Mouse (Mus musculus): ENCODE measurements around the gene Cyp3a57. TPM values are rescaled to one million over a fixed set of nuclear protein-coding genes. Genes with fewer than 3 reads are reported as not detected.
"Not testable (repeated sequence)": the region's sequence is repeated elsewhere in the genome, so short reads cannot be mapped to it uniquely, and the experiment has no call there.

The Cyp3a57 gene
- polyA plus RNA-seq (2016; fragmentation: Nextera tagmentation; extraction: Ambion mirVana) = not detected in 2 replicates

DNA sequence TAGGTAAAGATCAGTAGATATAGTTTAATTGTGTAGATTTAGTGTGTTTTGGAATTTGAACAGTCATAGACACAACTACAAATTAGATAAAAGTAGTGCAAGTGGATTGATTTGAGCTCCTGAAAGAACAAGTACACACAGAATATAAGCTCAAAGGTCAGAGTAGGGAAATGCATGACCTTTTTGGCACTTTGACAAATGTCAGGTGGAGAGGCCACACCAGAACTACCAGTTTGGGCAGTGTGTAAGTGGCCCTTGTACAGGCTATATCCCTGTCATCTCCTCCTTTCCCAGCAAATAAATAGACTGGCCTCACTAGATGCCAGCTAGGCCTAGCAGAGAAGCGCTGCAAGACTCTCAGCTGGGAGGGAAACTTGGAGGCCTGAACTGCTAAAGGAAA lies at the start of gene Cyp3a57:
Gene Cyp3a57 (plus strand): TSS at position 339 of the 400 bp plus-strand sequence.
- H3K4me2 ChIP-seq (replicated peaks) = no peak within 1 kb of the TSS
- H3K9ac ChIP-seq (replicated peaks) = no peak within 1 kb of the TSS
- H3K27me3 ChIP-seq = no peaks in the 10 kb centered on the region
- H3K4me3 ChIP-seq = no peak within 1 kb of the TSS
- no peaks in the 10 kb centered on the region for H3K4me1 ChIP-seq
- no peak within 1 kb of the TSS for H3K27ac ChIP-seq (replicated peaks)
- no peaks in the 10 kb centered on the region for H3K36me3 ChIP-seq
- ATAC-seq (ENCODE audit: low FRiP score, low read depth) = no peak
- H3K9me3 ChIP-seq = peaks cover 10% of the 10 kb centered on the region; the same call in 1 of the 2 replicates
- 80% methylated on average over 1 of the region's 1 CpGs for WGBS

DNA sequence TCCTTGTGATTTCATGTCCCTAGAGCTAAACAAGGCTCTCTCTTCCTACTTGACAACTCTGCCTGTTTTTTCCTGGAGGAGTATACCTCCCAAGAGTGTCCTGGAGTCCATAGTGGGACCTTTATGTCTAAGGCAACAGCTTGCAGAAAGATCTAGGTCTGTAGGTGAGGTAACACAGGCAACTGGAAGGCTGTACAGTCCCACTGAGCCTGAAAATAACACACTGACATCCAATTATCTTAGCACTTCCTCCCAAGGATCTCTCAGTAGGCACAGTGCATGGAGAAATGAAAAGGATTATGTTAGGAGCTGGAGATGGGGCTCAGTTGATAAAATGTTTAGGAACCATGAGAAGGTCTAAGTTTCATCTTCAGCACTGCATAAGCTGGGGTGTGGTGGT lies 44.6 kb upstream of the Cyp3a57 start:
- no peaks in the 10 kb centered on the region for H3K4me1 ChIP-seq
- H3K27me3 ChIP-seq = no peaks in the 10 kb centered on the region
- no peaks in the 10 kb centered on the region for H3K9me3 ChIP-seq
- no peak overlapping the region for H3K9ac ChIP-seq (replicated peaks)
- no peak overlapping the region for H3K4me3 ChIP-seq
- no peak overlapping the region for H3K4me2 ChIP-seq (replicated peaks)
- no peak for ATAC-seq (ENCODE audit: low FRiP score, low read depth)
- no peak overlapping the region for H3K27ac ChIP-seq (replicated peaks)
- no peaks in the 10 kb centered on the region for H3K36me3 ChIP-seq

DNA sequence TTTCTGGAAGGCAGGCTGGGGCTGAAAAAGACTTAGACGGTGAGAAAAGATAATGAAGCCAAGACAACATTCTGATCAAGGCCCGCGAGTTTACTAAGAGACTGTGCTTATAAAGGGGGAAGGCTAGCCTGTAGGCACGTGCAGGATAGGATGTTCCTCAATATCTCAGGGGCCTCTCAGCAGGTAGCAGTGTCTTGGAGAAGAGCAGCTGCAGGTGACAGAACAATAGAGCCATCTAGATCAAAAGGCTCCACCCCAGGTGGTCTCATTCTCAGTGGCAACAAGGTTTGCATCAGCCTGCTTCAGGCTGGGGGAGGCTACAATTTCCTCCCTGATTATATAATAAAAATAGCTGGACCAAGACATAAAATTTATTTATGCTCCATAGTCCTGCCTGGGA lies 43.3 kb upstream of the Cyp3a57 start:
- not testable (repeated sequence) for H3K9me3 ChIP-seq; ATAC-seq (ENCODE audit: low FRiP score, low read depth); H3K4me3 ChIP-seq; H3K36me3 ChIP-seq; H3K27ac ChIP-seq (replicated peaks); H3K9ac ChIP-seq (replicated peaks); H3K4me2 ChIP-seq (replicated peaks); H3K27me3 ChIP-seq; H3K4me1 ChIP-seq
- WGBS = 72% methylated on average over 4 of the region's 4 CpGs

DNA sequence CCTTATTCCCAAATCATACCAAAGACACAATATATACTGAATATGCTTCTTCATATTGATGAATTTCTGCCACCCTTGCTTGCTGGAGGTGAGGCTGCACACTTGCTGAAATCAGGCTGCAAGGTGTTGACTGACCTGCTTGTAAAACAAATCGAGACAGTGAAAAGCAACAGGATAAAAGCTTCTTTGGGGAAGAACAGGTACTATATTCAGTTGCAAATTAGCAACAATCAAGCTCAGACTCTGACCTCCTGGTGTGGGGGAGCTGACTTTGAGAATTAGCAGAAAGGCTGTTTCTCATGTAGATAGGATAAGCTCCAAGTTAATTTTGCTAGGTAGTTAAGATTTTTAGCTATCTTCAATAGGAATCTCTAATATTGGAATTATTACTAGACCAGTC lies 42.7 kb upstream of the Cyp3a57 start:
- ATAC-seq (ENCODE audit: low FRiP score, low read depth) = no peak
- no peaks in the 10 kb centered on the region for H3K27me3 ChIP-seq
- no peak overlapping the region for H3K4me2 ChIP-seq (replicated peaks)
- H3K9ac ChIP-seq (replicated peaks) = no peak overlapping the region
- H3K9me3 ChIP-seq = no peaks in the 10 kb centered on the region
- H3K4me3 ChIP-seq = no peak overlapping the region
- no peaks in the 10 kb centered on the region for H3K36me3 ChIP-seq
- no peak overlapping the region for H3K27ac ChIP-seq (replicated peaks)
- H3K4me1 ChIP-seq = no peaks in the 10 kb centered on the region
- WGBS = 76% methylated on average over 1 of the region's 1 CpGs

DNA sequence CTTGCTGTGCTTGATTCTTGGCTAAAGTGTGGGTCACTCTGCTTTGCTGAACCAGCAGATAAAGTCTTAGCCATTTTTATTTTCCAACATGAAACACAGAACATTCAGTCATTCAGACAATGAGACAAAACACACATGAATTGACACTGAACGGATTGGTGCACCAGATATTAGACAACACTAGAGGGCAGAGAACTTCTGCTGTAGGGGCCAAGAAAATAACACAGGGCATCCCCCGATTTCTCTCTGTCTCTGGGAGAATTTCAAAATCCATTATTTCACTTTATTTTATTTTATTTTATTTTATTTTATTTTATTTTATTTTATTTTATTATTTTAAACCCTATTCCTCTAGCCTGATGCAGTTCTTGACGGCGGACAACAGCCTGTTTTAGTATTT lies 38.1 kb upstream of the Cyp3a57 start:
- not testable (repeated sequence) for H3K9me3 ChIP-seq; H3K4me3 ChIP-seq; ATAC-seq (ENCODE audit: low FRiP score, low read depth); H3K27ac ChIP-seq (replicated peaks); H3K4me1 ChIP-seq; H3K4me2 ChIP-seq (replicated peaks); H3K36me3 ChIP-seq; H3K27me3 ChIP-seq; H3K9ac ChIP-seq (replicated peaks)
- 91% methylated on average over 4 of the region's 4 CpGs for WGBS

DNA sequence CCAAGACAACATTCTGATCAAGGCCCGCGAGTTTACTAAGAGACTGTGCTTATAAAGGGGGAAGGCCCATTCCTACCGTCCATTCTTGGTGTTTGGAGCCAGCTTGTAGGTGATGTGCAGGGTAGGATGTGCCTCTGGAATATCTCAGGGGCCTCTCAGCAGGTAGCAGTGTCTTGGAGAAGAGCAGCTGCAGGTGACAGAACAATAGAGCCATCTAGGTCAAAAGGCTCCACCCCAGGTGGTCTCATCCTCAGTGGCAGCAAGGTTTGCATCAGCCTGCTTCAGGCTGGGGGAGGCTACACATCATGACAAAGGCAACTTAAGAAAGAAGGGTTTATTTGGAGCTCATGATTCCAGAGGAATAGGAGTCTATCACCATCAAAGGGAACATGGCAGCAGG lies 37.3 kb upstream of the Cyp3a57 start:
- not testable (repeated sequence) for H3K4me1 ChIP-seq; ATAC-seq (ENCODE audit: low FRiP score, low read depth); H3K4me2 ChIP-seq (replicated peaks); H3K9ac ChIP-seq (replicated peaks); H3K4me3 ChIP-seq; H3K36me3 ChIP-seq; H3K27me3 ChIP-seq; H3K9me3 ChIP-seq; H3K27ac ChIP-seq (replicated peaks)
- 79% methylated on average over 3 of the region's 3 CpGs for WGBS

DNA sequence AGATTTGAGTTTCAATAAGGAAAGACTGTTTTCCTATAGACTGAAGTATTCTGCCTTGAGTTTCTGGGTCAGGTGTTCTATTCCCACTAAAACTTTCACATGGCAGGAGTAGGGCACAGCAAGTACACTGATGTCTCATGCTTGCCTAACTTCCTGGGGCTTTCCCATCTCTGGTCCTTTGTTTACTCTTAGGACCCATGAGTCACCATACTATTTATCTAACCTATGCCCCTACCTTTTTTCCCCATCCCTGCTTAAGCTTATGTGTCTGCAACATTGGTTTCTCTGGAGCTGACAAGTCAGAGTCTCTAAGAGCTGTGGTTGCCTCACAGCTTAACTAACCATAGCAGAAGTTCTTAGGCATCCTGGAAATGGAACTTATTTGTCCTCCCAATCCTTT lies 31.2 kb upstream of the Cyp3a57 start:
- no peaks in the 10 kb centered on the region for H3K27me3 ChIP-seq
- H3K27ac ChIP-seq (replicated peaks) = no peak overlapping the region
- H3K4me2 ChIP-seq (replicated peaks) = no peak overlapping the region
- no peaks in the 10 kb centered on the region for H3K36me3 ChIP-seq
- peaks cover 22% of the 10 kb centered on the region; the same call in 1 of the 2 replicates for H3K9me3 ChIP-seq
- no peaks in the 10 kb centered on the region for H3K4me1 ChIP-seq
- no peak overlapping the region for H3K4me3 ChIP-seq
- H3K9ac ChIP-seq (replicated peaks) = no peak overlapping the region
- ATAC-seq (ENCODE audit: low FRiP score, low read depth) = no peak

DNA sequence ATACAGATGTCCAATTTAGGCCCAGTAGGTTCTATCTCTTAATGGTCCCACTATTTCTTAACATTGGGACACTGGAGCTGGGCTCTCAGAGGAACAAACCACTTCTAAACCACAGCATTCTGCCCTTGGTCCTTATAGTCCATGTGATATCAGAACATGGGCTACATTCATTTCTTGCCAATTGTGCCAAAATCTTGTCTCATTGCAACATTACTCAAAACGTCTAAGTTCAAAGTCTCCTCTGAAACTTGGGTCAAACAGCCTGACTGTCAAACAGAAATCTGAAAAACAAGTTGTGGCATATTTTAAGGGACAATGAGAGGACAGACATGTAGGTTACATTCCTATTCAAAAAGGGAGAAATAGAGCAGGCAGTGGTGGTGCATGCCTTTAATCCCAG lies 27.9 kb upstream of the Cyp3a57 start:
- WGBS = 87% methylated on average over 1 of the region's 1 CpGs
- Histone ChIP-seq H3K36me3 (no peaks in the 10 kb centered on the region), H3K4me2 (replicated peaks) (no peak overlapping the region), H3K4me1 (no peaks in the 10 kb centered on the region), H3K27ac (replicated peaks) (no peak overlapping the region), H3K27me3 (no peaks in the 10 kb centered on the region), H3K4me3 (no peak overlapping the region), H3K9me3 (peaks cover 20% of the 10 kb centered on the region; the same call in 1 of the 2 replicates), H3K9ac (replicated peaks) (no peak overlapping the region)
- no peak for ATAC-seq (ENCODE audit: low FRiP score, low read depth)

DNA sequence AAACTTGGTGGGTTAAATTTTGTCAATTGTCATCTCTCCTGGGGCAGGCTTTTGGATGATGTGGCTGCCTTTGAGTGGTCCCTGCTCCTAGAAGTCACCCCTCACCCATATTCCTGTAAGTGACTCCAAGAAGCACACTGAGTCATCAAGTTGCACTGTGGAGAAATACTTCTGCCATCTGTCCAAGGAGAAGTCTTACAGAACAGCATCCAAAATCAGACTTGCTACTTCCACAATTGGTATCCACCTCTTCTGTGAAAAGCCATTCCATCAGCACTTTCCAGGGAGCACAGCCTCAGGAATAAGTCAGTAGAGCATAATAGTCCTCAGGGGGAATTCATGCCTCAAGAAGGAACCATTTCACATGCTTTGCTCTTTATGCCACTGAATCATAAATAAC lies 6.3 kb upstream of the Cyp3a57 start:
- not testable (repeated sequence) for H3K27me3 ChIP-seq; H3K36me3 ChIP-seq; H3K9ac ChIP-seq (replicated peaks); H3K27ac ChIP-seq (replicated peaks); H3K4me3 ChIP-seq; H3K4me2 ChIP-seq (replicated peaks); H3K4me1 ChIP-seq; ATAC-seq (ENCODE audit: low FRiP score, low read depth)
- peaks cover 13% of the 10 kb centered on the region for H3K9me3 ChIP-seq

DNA sequence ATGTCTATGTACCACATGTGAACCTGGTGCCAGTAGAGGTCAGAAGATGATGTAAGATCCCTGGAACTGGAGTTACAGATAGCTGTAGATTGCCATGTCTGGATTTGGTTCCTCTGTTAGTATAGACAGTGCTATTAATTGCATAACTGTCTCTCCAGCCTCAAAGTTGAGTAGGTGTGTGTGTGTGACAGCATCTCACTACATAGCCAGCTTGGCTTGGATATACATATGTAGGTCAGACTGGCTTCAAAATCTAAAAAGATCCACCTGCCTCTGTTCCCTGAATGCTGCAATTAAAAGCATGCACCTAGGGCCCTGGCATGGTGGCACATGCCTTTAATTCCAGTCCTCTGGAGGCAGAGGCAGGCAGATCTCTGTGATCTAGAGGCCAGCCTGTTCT lies 4.6 kb downstream of the Cyp3a57 start:
- peaks cover 14% of the 10 kb centered on the region; the same call in 1 of the 2 replicates for H3K9me3 ChIP-seq
- no peak overlapping the region for H3K27ac ChIP-seq (replicated peaks)
- no peaks in the 10 kb centered on the region for H3K27me3 ChIP-seq
- no peak overlapping the region for H3K9ac ChIP-seq (replicated peaks)
- no peaks in the 10 kb centered on the region for H3K4me1 ChIP-seq
- no peak for ATAC-seq (ENCODE audit: low FRiP score, low read depth)
- no peak overlapping the region for H3K4me2 ChIP-seq (replicated peaks)
- no peak overlapping the region for H3K4me3 ChIP-seq
- H3K36me3 ChIP-seq = no peaks in the 10 kb centered on the region

DNA sequence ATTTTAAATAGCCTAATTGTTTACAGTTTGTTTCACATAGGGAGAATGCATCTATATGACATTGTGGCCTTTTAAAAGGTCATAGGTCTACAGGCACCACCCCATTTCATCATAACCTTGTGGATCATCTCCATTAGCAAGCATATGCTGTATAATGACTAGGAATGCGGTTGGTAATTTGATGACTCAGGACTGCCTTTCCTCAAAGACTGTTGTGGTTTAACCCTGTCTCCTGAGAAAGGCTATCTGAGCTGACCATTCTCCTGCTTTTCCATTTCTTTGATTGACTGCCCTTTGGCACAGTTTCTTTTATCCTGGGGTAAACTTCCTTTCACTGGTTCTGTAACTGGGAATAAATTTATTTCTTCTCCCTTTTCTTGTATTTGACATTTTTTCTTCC lies 8.0 kb downstream of the Cyp3a57 start:
- no peaks in the 10 kb centered on the region for H3K36me3 ChIP-seq
- no peak overlapping the region for H3K27ac ChIP-seq (replicated peaks)
- H3K4me2 ChIP-seq (replicated peaks) = no peak overlapping the region
- peaks cover 14% of the 10 kb centered on the region; the same call in 1 of the 2 replicates for H3K9me3 ChIP-seq
- ATAC-seq (ENCODE audit: low FRiP score, low read depth) = no peak
- no peak overlapping the region for H3K4me3 ChIP-seq
- no peaks in the 10 kb centered on the region for H3K27me3 ChIP-seq
- H3K9ac ChIP-seq (replicated peaks) = no peak overlapping the region
- 85% methylated on average over 1 of the region's 1 CpGs for WGBS
- no peaks in the 10 kb centered on the region for H3K4me1 ChIP-seq

DNA sequence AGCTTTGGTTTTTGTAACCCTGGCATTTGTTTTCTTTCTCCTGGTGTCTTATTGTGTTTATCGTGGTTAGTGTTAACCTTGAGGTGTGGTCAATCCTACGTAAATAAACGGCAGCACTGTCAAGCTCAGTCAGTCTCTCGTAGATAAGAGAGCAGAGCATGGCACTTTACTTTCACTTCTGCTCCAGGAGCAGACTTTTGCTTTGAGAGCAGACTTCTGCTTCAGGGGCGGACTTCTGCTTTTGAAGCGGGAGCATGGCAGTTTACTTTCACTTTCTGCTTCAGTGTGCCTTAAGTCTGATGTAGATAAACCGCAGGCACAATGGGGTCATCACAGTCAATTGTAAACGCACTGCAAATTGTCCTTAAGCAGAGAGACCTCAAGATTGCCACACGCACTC lies 70.3 kb downstream of the Cyp3a57 start:
- ATAC-seq (ENCODE audit: low FRiP score, low read depth); H3K4me2 ChIP-seq (replicated peaks); H3K4me1 ChIP-seq; H3K36me3 ChIP-seq; H3K4me3 ChIP-seq; H3K9ac ChIP-seq (replicated peaks); H3K27me3 ChIP-seq; H3K27ac ChIP-seq (replicated peaks): not testable (repeated sequence)
- 87% methylated on average over 9 of the region's 9 CpGs for WGBS
- peaks cover 42% of the 10 kb centered on the region for H3K9me3 ChIP-seq

DNA sequence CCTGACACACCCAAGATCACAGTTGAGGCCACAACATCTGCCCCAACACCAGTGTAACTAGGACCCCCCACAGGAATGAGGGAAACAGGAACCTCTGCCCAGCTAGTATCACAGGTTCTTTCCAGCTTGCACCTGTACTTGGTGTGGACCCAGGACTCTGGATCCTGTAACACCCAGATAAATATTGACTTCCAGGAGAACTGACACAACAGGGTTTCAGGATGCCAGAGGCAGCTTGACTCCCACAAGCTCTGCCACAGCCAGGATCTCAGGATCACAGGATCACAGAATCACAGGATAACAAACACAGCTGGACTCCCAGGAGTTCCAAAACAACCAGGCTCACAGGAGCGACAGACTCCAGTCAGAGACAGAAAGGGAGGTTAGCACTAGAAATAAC lies 77.2 kb downstream of the Cyp3a57 start:
- Histone ChIP-seq H3K27me3 (no peaks in the 10 kb centered on the region), H3K27ac (replicated peaks) (no peak overlapping the region), H3K4me3 (no peak overlapping the region), H3K4me1 (no peaks in the 10 kb centered on the region), H3K9me3 (peaks cover 17% of the 10 kb centered on the region), H3K36me3 (no peaks in the 10 kb centered on the region), H3K9ac (replicated peaks) (no peak overlapping the region), H3K4me2 (replicated peaks) (no peak overlapping the region)
- ATAC-seq (ENCODE audit: low FRiP score, low read depth) = no peak
- WGBS = 62% methylated on average over 1 of the region's 1 CpGs
